Mouse (Mus musculus) activated CD4-positive, CD25-positive, alpha-beta regulatory T cell, adult 4 months (primary cell): ENCODE results near the gene Myl3. TPM values are rescaled to one million over a fixed set of nuclear protein-coding genes. Genes with fewer than 3 reads are reported as not detected.

ENCODE experiments used
- polyA plus RNA-seq, 2 experiments: library from polyadenylated mRNA; unstranded; fragments of 100-300 nt; shearing (Covaris generic); gene quantifications; one replicate each; pipeline ENCODE4 v1.2.1; 2017

Gene Myl3
- polyA plus RNA-seq, 2 experiments from 2014 or later = not detected

Other genes starting within 250 kb of the Myl3 start
- 10 to 100 TPM; 45.4 to 50.4 TPM for gene Setd2, start 209.3 kb upstream of the Myl3 start, polyA plus RNA-seq
- gene Nradd, start 117.4 kb upstream of the Myl3 start, polyA plus RNA-seq = 1 to 10 TPM; 2.4 to 3.4 TPM
- 10 to 100 TPM; 26.4 to 33.4 TPM for gene Nbeal2, start 87.7 kb upstream of the Myl3 start, polyA plus RNA-seq
- 100 to 1,000 TPM; 224 to 285 TPM for gene Ccdc12, start 85.4 kb upstream of the Myl3 start, polyA plus RNA-seq
- gene Pth1r, start 5.3 kb downstream of the Myl3 start, polyA plus RNA-seq = not detected
- not detected for gene Prss42, start 56.3 kb downstream of the Myl3 start, polyA plus RNA-seq
- gene Prss44, start 72.1 kb downstream of the Myl3 start, polyA plus RNA-seq = under 1 TPM in 1 of 2 experiments, not detected in 1; 0.37 TPM
- gene Prss43, start 84.8 kb downstream of the Myl3 start, polyA plus RNA-seq = not detected
- gene Prss45, start 92.7 kb downstream of the Myl3 start, polyA plus RNA-seq = not detected
- gene Prss46, start 102.6 kb downstream of the Myl3 start, polyA plus RNA-seq = not detected
- not detected for gene Prss50, start 116.1 kb downstream of the Myl3 start, polyA plus RNA-seq
- gene Als2cl, start 138.0 kb downstream of the Myl3 start, polyA plus RNA-seq = 10 to 100 TPM in 1 of 2 experiments, 1 to 10 TPM in 1; 9.8 to 10.3 TPM
- gene Tmie, start 138.3 kb downstream of the Myl3 start, polyA plus RNA-seq = 1 to 10 TPM in 1 of 2 experiments, under 1 TPM in 1; 0.90 to 2.2 TPM
- under 1 TPM in 1 of 2 experiments, not detected in 1; 0.95 TPM for gene Fam240a, start 175.0 kb downstream of the Myl3 start, polyA plus RNA-seq
- gene Tdgf1, start 204.3 kb downstream of the Myl3 start, polyA plus RNA-seq = 1 to 10 TPM; 2.2 TPM
- gene Lrrc2, start 209.7 kb downstream of the Myl3 start, polyA plus RNA-seq = under 1 TPM; 0.13 to 0.58 TPM
- gene Rtp3, start 248.7 kb downstream of the Myl3 start, polyA plus RNA-seq = not detected